Mouse (Mus musculus) left cerebral cortex, adult 2 months (tissue): ENCODE results near the gene Ccdc6. TPM values are rescaled to one million over a fixed set of nuclear protein-coding genes. Genes with fewer than 3 reads are reported as not detected.

ENCODE experiments used
- DNase-seq, 2 experiments: peaks; one replicate each; pipeline ENCODE4 v3.0.0; 2021 to 2022; ENCODE audit warnings: low spot score in 2 of 2, mixed read lengths in 1 of 2; ENCODE audit errors: extremely low spot score in 1 of 2
- H3K27ac ChIP-seq: fragments of 200-600 bp; 2 replicates; pipeline ENCODE4 v1.8.1; 2022
- H3K4me3 ChIP-seq: fragments of 200-600 bp; 2 replicates; pipeline ENCODE4 v1.8.1; 2022
- CTCF ChIP-seq: fragments of 200-600 bp; IDR thresholded peaks from 2 replicates; pipeline ENCODE4 v1.8.1; 2022; ENCODE audit warnings: antibody characterized with exemption, mild to moderate bottlenecking, moderate library complexity
- intact Hi-C: fragments of 180-260 bp; cut with DNase I; formaldehyde crosslinking; loops from one replicate; pipeline ENCODE4 v1.15.1; 2025
- total RNA-seq, 2 experiments: library from RNA; stranded (reverse); gene quantifications; 2 replicates each; pipeline ENCODE4 v1.2.3; 2021

Gene Ccdc6
- total RNA-seq, 2 experiments from 2014 or later: 51.1 to 64.8 TPM

GRCm38 (mm10) chr10:70139368-70139767 is 42.4 kb downstream of the Ccdc6 start:
- DNase-seq: no peak
- Histone ChIP-seq H3K27ac (no peak overlapping the region), H3K4me3 (no peak overlapping the region)
- TF ChIP-seq CTCF: no peak
- intact Hi-C loops: no loop called here

- no peak for TF ChIP-seq CTCF
- intact Hi-C loops: no loop called here
- no peak overlapping the region for H3K4me3 ChIP-seq
- H3K27ac ChIP-seq: no peak overlapping the region
- no peak for DNase-seq
Measured at GRCm38 (mm10) chr10:70140414-70140813, 43.5 kb downstream of the Ccdc6 start.

- no peak for TF ChIP-seq CTCF
- DNase-seq: peak in 1 of 2 experiments; percentile 39
- intact Hi-C loops: no loop called here
- no peak overlapping the region for H3K27ac ChIP-seq
- H3K4me3 ChIP-seq: no peak overlapping the region
Measured at GRCm38 (mm10) chr10:70142623-70143022, 45.7 kb downstream of the Ccdc6 start.

- H3K27ac ChIP-seq: no peak overlapping the region
- intact Hi-C loops: no loop called here
- no peak for DNase-seq
- H3K4me3 ChIP-seq: no peak overlapping the region
- TF ChIP-seq CTCF: no peak
Measured at GRCm38 (mm10) chr10:70144004-70144557, 47.2 kb downstream of the Ccdc6 start.

- no peak overlapping the region for H3K4me3 ChIP-seq
- no peak for TF ChIP-seq CTCF
Measured at GRCm38 (mm10) chr10:70145873-70146272, 49.0 kb downstream of the Ccdc6 start.

GRCm38 (mm10) chr10:70149093-70149492 is 52.2 kb downstream of the Ccdc6 start:
- no peak for DNase-seq
- H3K4me3 ChIP-seq: no peak overlapping the region
- intact Hi-C loops: no loop called here
- H3K27ac ChIP-seq: no peak overlapping the region
- no peak for TF ChIP-seq CTCF

More at GRCm38 (mm10) chr10:70145873-70146272, 49.0 kb downstream of the Ccdc6 start:
- intact Hi-C loops: no loop called here
- H3K27ac ChIP-seq: no peak overlapping the region
- DNase-seq: no peak

GRCm38 (mm10) chr10:70150301-70150700 is 53.4 kb downstream of the Ccdc6 start:
- intact Hi-C loops: no loop called here
- no peak for TF ChIP-seq CTCF
- DNase-seq: no peak

GRCm38 (mm10) chr10:70151171-70151570 is 54.2 kb downstream of the Ccdc6 start:
- no peak for DNase-seq
- TF ChIP-seq CTCF: no peak
- H3K27ac ChIP-seq: no peak overlapping the region
- no peak overlapping the region for H3K4me3 ChIP-seq
- intact Hi-C loops: no loop called here

More at GRCm38 (mm10) chr10:70150301-70150700, 53.4 kb downstream of the Ccdc6 start:
- H3K27ac ChIP-seq: no peak overlapping the region
- no peak overlapping the region for H3K4me3 ChIP-seq

- Histone ChIP-seq H3K4me3 (no peak overlapping the region), H3K27ac (no peak overlapping the region)
- intact Hi-C loops: no loop called here
- no peak for DNase-seq
- TF ChIP-seq CTCF: no peak
Measured at GRCm38 (mm10) chr10:70152190-70152743, 55.3 kb downstream of the Ccdc6 start.

- peak in 1 of 2 experiments; percentile 57 for DNase-seq
- Histone ChIP-seq H3K27ac (no peak overlapping the region), H3K4me3 (no peak overlapping the region)
- TF ChIP-seq CTCF: no peak
- intact Hi-C loops: no loop called here
Measured at GRCm38 (mm10) chr10:70153810-70154209, 56.9 kb downstream of the Ccdc6 start.

- intact Hi-C loops: no loop called here
- H3K4me3 ChIP-seq: no peak overlapping the region
Measured at GRCm38 (mm10) chr10:70156431-70157165, 59.7 kb downstream of the Ccdc6 start.

GRCm38 (mm10) chr10:70159651-70160320 is 62.9 kb downstream of the Ccdc6 start:
- H3K4me3 ChIP-seq: no peak overlapping the region
- DNase-seq: no peak
- intact Hi-C loops: no loop called here
- H3K27ac ChIP-seq: no peak overlapping the region
- TF ChIP-seq CTCF: no peak

More at GRCm38 (mm10) chr10:70156431-70157165, 59.7 kb downstream of the Ccdc6 start:
- DNase-seq: no peak
- TF ChIP-seq CTCF: peak; percentile 55
- H3K27ac ChIP-seq: no peak overlapping the region
